Mouse (Mus musculus) CH12.LX (cell line): ENCODE data around the gene Snx4.

Experiments used
- CHD2 ChIP-seq: IDR thresholded peaks from 2 replicates; pipeline ENCODE4 v1.6.1; 2011; ENCODE audit warnings: low read length, improper control_type of control experiment
- CTCF ChIP-seq, 2 experiments: IDR thresholded peaks in 1 of 2; conservative IDR thresholded peaks in 1 of 2; 2 replicates each; pipeline ENCODE4 v1.5.1; 2011 to 2012; ENCODE audit warnings: low read depth in 2 of 2, low read length in 2 of 2, improper control_type of control experiment in 1 of 2, inconsistent platforms in 1 of 2, mild to moderate bottlenecking in 1 of 2, moderate library complexity in 1 of 2
- ETS1 ChIP-seq: conservative IDR thresholded peaks from 2 replicates; pipeline ENCODE4 v1.6.1; 2012; ENCODE audit warnings: low read depth, mild to moderate bottlenecking, inconsistent platforms, low read length, improper control_type of control experiment, moderate library complexity
- GABPA ChIP-seq: IDR thresholded peaks from 2 replicates; pipeline ENCODE4 v1.6.1; 2012; ENCODE audit warnings: low read depth, low read length, improper control_type of control experiment, inconsistent platforms; ENCODE audit not compliant: insufficient replicate concordance
- MAX ChIP-seq: IDR thresholded peaks from 2 replicates; pipeline ENCODE4 v1.6.1; 2011; ENCODE audit warnings: low read length, improper control_type of control experiment
- MAZ ChIP-seq: IDR thresholded peaks from 2 replicates; pipeline ENCODE4 v1.6.1; 2012; ENCODE audit warnings: low read depth, mild to moderate bottlenecking, inconsistent platforms, low read length, improper control_type of control experiment, moderate library complexity
- POLR2A ChIP-seq: IDR thresholded peaks from 2 replicates; pipeline ENCODE4 v1.6.1; 2011; ENCODE audit warnings: low read depth, mild to moderate bottlenecking, improper control_type of control experiment, low read length
- POLR2AphosphoS2 ChIP-seq: IDR thresholded peaks from 2 replicates; pipeline ENCODE4 v1.6.1; 2011; ENCODE audit warnings: low read depth, low read length, improper control_type of control experiment
- SIN3A ChIP-seq: IDR thresholded peaks from 2 replicates; pipeline ENCODE4 v1.6.1; 2012; ENCODE audit warnings: low read length, improper control_type of control experiment, inconsistent platforms
- SMC3 ChIP-seq: IDR thresholded peaks from 2 replicates; pipeline ENCODE4 v1.6.1; 2011; ENCODE audit warnings: low read depth, low read length, improper control_type of control experiment
- TBP ChIP-seq: conservative IDR thresholded peaks from 2 replicates; pipeline ENCODE4 v1.6.1; 2011; ENCODE audit warnings: low read depth, low read length, improper control_type of control experiment
- ZKSCAN1 ChIP-seq: IDR thresholded peaks from 2 replicates; pipeline ENCODE4 v1.6.1; 2012; ENCODE audit warnings: low read depth, inconsistent platforms, low read length, improper control_type of control experiment, borderline replicate concordance
- ZNF384 ChIP-seq: IDR thresholded peaks from 2 replicates; pipeline ENCODE4 v1.6.1; 2012; ENCODE audit warnings: low read depth, low read length, improper control_type of control experiment, inconsistent platforms

DNA sequence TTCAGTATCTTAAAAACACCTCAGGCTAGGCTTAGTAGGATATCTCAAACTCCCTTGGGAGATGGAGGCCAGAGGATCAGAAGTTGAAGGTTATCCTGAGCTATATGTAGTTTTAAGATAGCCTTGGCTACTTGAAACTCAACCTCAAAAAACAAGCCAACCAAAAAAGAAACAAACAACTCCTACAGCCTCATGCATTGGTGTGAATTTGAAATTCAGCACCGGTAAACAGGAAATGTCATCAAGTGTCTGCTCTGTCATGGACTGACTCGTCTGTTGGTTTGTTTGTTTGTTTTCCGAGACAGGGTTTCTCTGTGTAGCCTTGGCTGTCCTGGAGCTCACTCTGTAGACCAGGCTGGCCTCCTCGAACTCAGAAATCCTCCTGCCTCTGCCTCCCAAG is 20.6 kb downstream of the Snx4 start:
- TF ChIP-seq CTCF (conservative IDR thresholded peaks at IDR 0.05 in 1 of 2, IDR thresholded peaks at IDR 0.05 in 1 of 2; ENCODE audit: low read depth in 2 of 2, low read length in 2 of 2), result no peak
- TF ChIP-seq MAX, result no peak
- no peak for TF ChIP-seq POLR2AphosphoS2
- no peak for TF ChIP-seq SIN3A
- no peak for TF ChIP-seq POLR2A
- TF ChIP-seq MAZ, result no peak
- no peak for TF ChIP-seq CHD2
- no peak for TF ChIP-seq ETS1
- no peak for TF ChIP-seq TBP
- TF ChIP-seq SMC3, result no peak
- no peak for TF ChIP-seq GABPA
- TF ChIP-seq ZKSCAN1, result no peak
- no peak for TF ChIP-seq ZNF384
